Mouse (Mus musculus) myocyte (in vitro differentiated cells): ENCODE data around the gene Gm29776.

Experiments used
- MAX ChIP-seq: IDR thresholded peaks from one replicate; pipeline ENCODE4 v1.6.1; 2011; ENCODE audit warnings: low read depth, mild to moderate bottlenecking, control low read depth
- POLR2A ChIP-seq: IDR thresholded peaks from one replicate; pipeline ENCODE4 v1.6.1; 2011; ENCODE audit warnings: low read depth, mild to moderate bottlenecking, control low read depth, moderate library complexity; ENCODE audit not compliant: insufficient read length
- TCF3 ChIP-seq: IDR thresholded peaks from one replicate; pipeline ENCODE4 v1.6.1; 2011; ENCODE audit warnings: low read depth, control low read depth; ENCODE audit not compliant: insufficient read length
- USF1 ChIP-seq: IDR thresholded peaks from one replicate; pipeline ENCODE4 v1.6.1; 2011; ENCODE audit warnings: low read depth, mild to moderate bottlenecking, control low read depth, moderate library complexity

GRCm38 (mm10) chr14:54709054-54709453, 10.4 kb upstream of the Gm29776 start:
- TF ChIP-seq TCF3 (no peak), MAX (no peak), USF1 (no peak), POLR2A (no peak)
